Mouse (Mus musculus) limb, embryonic 10.5 days (tissue): ENCODE measurements around the gene Dgkg. TPM values are rescaled to one million over a fixed set of nuclear protein-coding genes. Genes with fewer than 3 reads are reported as not detected.

Experiments used
- DNase-seq: peaks from one replicate; pipeline ENCODE4 v3.0.0-alpha.2; 2017; ENCODE audit warnings: low spot score
- H3K27ac ChIP-seq: fragments of 300-500 bp; sonication (generic); 2 replicates; pipeline ENCODE4 v1.5.1; 2016; ENCODE audit warnings: mild to moderate bottlenecking
- H3K27me3 ChIP-seq: fragments of 300-500 bp; sonication (generic); 2 replicates; pipeline ENCODE4 v1.6.1; 2016; ENCODE audit warnings: low read depth, mild to moderate bottlenecking; ENCODE audit not compliant: poor library complexity, severe bottlenecking
- H3K36me3 ChIP-seq: fragments of 300-500 bp; sonication (generic); 2 replicates; pipeline ENCODE4 v1.6.1; 2016; ENCODE audit warnings: mild to moderate bottlenecking, moderate library complexity
- H3K4me1 ChIP-seq: fragments of 300-500 bp; sonication (generic); 2 replicates; pipeline ENCODE4 v1.6.1; 2016
- H3K4me3 ChIP-seq: fragments of 300-500 bp; sonication (generic); 2 replicates; pipeline ENCODE4 v1.5.1; 2016; ENCODE audit warnings: mild to moderate bottlenecking, moderate library complexity
- H3K9me3 ChIP-seq: fragments of 300-500 bp; sonication (generic); replicated peaks from 2 replicates; pipeline ENCODE4 v1.6.1; 2016; ENCODE audit warnings: mild to moderate bottlenecking
- WGBS: fragments of 180-500 bp; shearing (Covaris S2); methylation state at CpG from one replicate; pipeline ENCODE4 v1.1.7; 2016; 5-methylcytosine and 5-hydroxymethylcytosine counted together
- polyA plus RNA-seq: library from polyadenylated mRNA; unstranded; fragments of >200 nt; fragmentation: Nextera tagmentation; extraction: Ambion mirVana; gene quantifications from 2 replicates; pipeline ENCODE4 v1.2.1, GENCODE M21; 2016

The Dgkg gene
- polyA plus RNA-seq, 1 experiment from 2014 or later = 0.29 TPM

- WGBS = 79% methylated on average over 4 of the region's 4 CpGs
- no peaks in the 10 kb centered on the region for H3K27me3 ChIP-seq
- no peaks in the 10 kb centered on the region for H3K9me3 ChIP-seq
- peaks cover 3% of the 10 kb centered on the region; the same call in 1 of the 2 replicates for H3K4me1 ChIP-seq
- H3K27ac ChIP-seq = no peak overlapping the region
- no peak for DNase-seq
- no peaks in the 10 kb centered on the region for H3K36me3 ChIP-seq
- H3K4me3 ChIP-seq = no peak overlapping the region
Measured at GRCm38 (mm10) chr16:22493396-22493795, 163.6 kb downstream of the Dgkg start.

- 90% methylated on average over 9 of the region's 9 CpGs for WGBS
- H3K4me1 ChIP-seq = no peaks in the 10 kb centered on the region
- no peak overlapping the region for H3K27ac ChIP-seq
- H3K36me3 ChIP-seq = no peaks in the 10 kb centered on the region
- H3K27me3 ChIP-seq = no peaks in the 10 kb centered on the region
- no peak overlapping the region for H3K4me3 ChIP-seq
- no peaks in the 10 kb centered on the region for H3K9me3 ChIP-seq
- DNase-seq = no peak
Measured at GRCm38 (mm10) chr16:22491446-22492166, 165.4 kb downstream of the Dgkg start.

- no peaks in the 10 kb centered on the region for H3K4me1 ChIP-seq
- no peaks in the 10 kb centered on the region for H3K9me3 ChIP-seq
- H3K36me3 ChIP-seq = no peaks in the 10 kb centered on the region
- 90% methylated on average over 1 of the region's 1 CpGs for WGBS
- no peak for DNase-seq
- H3K27ac ChIP-seq = no peak overlapping the region
- H3K4me3 ChIP-seq = no peak overlapping the region
- H3K27me3 ChIP-seq = no peaks in the 10 kb centered on the region
Measured at GRCm38 (mm10) chr16:22483900-22484299, 173.1 kb downstream of the Dgkg start.

GRCm38 (mm10) chr16:22479322-22479721 lies 177.7 kb downstream of the Dgkg start:
- DNase-seq = no peak

GRCm38 (mm10) chr16:22471728-22472127 lies 185.3 kb downstream of the Dgkg start:
- no peak for DNase-seq

More at GRCm38 (mm10) chr16:22479322-22479721, 177.7 kb downstream of the Dgkg start:
- H3K27ac ChIP-seq = no peak overlapping the region
- no peaks in the 10 kb centered on the region for H3K27me3 ChIP-seq
- no peak overlapping the region for H3K4me3 ChIP-seq
- no peaks in the 10 kb centered on the region for H3K9me3 ChIP-seq
- H3K36me3 ChIP-seq = no peaks in the 10 kb centered on the region
- no peaks in the 10 kb centered on the region for H3K4me1 ChIP-seq
- 94% methylated on average over 8 of the region's 8 CpGs for WGBS

GRCm38 (mm10) chr16:22469385-22469784 lies 187.6 kb downstream of the Dgkg start:
- Histone ChIP-seq H3K4me1 (no peaks in the 10 kb centered on the region), H3K9me3 (no peaks in the 10 kb centered on the region), H3K36me3 (no peaks in the 10 kb centered on the region), H3K27ac (no peak overlapping the region), H3K27me3 (no peaks in the 10 kb centered on the region), H3K4me3 (no peak overlapping the region)
- DNase-seq = no peak
- 87% methylated on average over 11 of the region's 11 CpGs for WGBS

More at GRCm38 (mm10) chr16:22471728-22472127, 185.3 kb downstream of the Dgkg start:
- Histone ChIP-seq H3K27me3 (no peaks in the 10 kb centered on the region), H3K4me1 (no peaks in the 10 kb centered on the region), H3K27ac (no peak overlapping the region), H3K4me3 (no peak overlapping the region), H3K9me3 (no peaks in the 10 kb centered on the region), H3K36me3 (no peaks in the 10 kb centered on the region)
- 89% methylated on average over 2 of the region's 2 CpGs for WGBS

- WGBS = 97% methylated on average over 2 of the region's 2 CpGs
- Histone ChIP-seq H3K27ac (no peak overlapping the region), H3K4me3 (no peak overlapping the region), H3K27me3 (no peaks in the 10 kb centered on the region), H3K4me1 (no peaks in the 10 kb centered on the region), H3K9me3 (no peaks in the 10 kb centered on the region), H3K36me3 (no peaks in the 10 kb centered on the region)
- no peak for DNase-seq
Measured at GRCm38 (mm10) chr16:22467111-22467510, 189.9 kb downstream of the Dgkg start.

GRCm38 (mm10) chr16:22466381-22466780 lies 190.6 kb downstream of the Dgkg start:
- no peak overlapping the region for H3K4me3 ChIP-seq
- no peaks in the 10 kb centered on the region for H3K27me3 ChIP-seq
- DNase-seq = no peak
- no peak overlapping the region for H3K27ac ChIP-seq
- H3K36me3 ChIP-seq = no peaks in the 10 kb centered on the region
- no peaks in the 10 kb centered on the region for H3K9me3 ChIP-seq
- H3K4me1 ChIP-seq = no peaks in the 10 kb centered on the region
- 86% methylated on average over 11 of the region's 11 CpGs for WGBS

GRCm38 (mm10) chr16:22462220-22462619 lies 194.8 kb downstream of the Dgkg start:
- WGBS = 87% methylated on average over 3 of the region's 3 CpGs
- Histone ChIP-seq H3K9me3 (no peaks in the 10 kb centered on the region), H3K36me3 (no peaks in the 10 kb centered on the region), H3K4me3 (no peak overlapping the region), H3K27ac (no peak overlapping the region), H3K27me3 (no peaks in the 10 kb centered on the region), H3K4me1 (no peaks in the 10 kb centered on the region)
- DNase-seq = no peak

- H3K36me3 ChIP-seq = no peaks in the 10 kb centered on the region
- peaks cover 3% of the 10 kb centered on the region; the same call in 1 of the 2 replicates for H3K4me1 ChIP-seq
- 79% methylated on average over 6 of the region's 6 CpGs for WGBS
- no peak overlapping the region for H3K4me3 ChIP-seq
- no peaks in the 10 kb centered on the region for H3K9me3 ChIP-seq
- no peak for DNase-seq
- no peaks in the 10 kb centered on the region for H3K27me3 ChIP-seq
- H3K27ac ChIP-seq = no peak overlapping the region
Measured at GRCm38 (mm10) chr16:22461728-22462127, 195.3 kb downstream of the Dgkg start.

- Histone ChIP-seq H3K4me3 (no peak overlapping the region), H3K27ac (no peak overlapping the region), H3K4me1 (peaks cover 4% of the 10 kb centered on the region; the same call in 1 of the 2 replicates), H3K36me3 (no peaks in the 10 kb centered on the region), H3K9me3 (no peaks in the 10 kb centered on the region), H3K27me3 (no peaks in the 10 kb centered on the region)
- DNase-seq = no peak
- 74% methylated on average over 1 of the region's 1 CpGs for whole genome bisulfite sequencing
Measured at GRCm38 (mm10) chr16:22460960-22461359, 196.1 kb downstream of the Dgkg start.

- no peaks in the 10 kb centered on the region for H3K27me3 ChIP-seq
- H3K9me3 ChIP-seq = no peaks in the 10 kb centered on the region
- H3K27ac ChIP-seq = no peak overlapping the region
- H3K36me3 ChIP-seq = no peaks in the 10 kb centered on the region
- no peak for DNase-seq
- 88% methylated on average over 9 of the region's 9 CpGs for whole genome bisulfite sequencing
- H3K4me1 ChIP-seq = peaks cover 4% of the 10 kb centered on the region; the same call in 1 of the 2 replicates
- H3K4me3 ChIP-seq = no peak overlapping the region
Measured at GRCm38 (mm10) chr16:22452082-22452481, 204.9 kb downstream of the Dgkg start.

GRCm38 (mm10) chr16:22448093-22448492 lies 208.9 kb downstream of the Dgkg start:
- H3K36me3 ChIP-seq = no peaks in the 10 kb centered on the region
- no peak overlapping the region for H3K4me3 ChIP-seq
- WGBS = 85% methylated on average over 6 of the region's 6 CpGs
- no peaks in the 10 kb centered on the region for H3K27me3 ChIP-seq
- H3K4me1 ChIP-seq = peaks cover 10% of the 10 kb centered on the region
- no peaks in the 10 kb centered on the region for H3K9me3 ChIP-seq
- no peak for DNase-seq
- H3K27ac ChIP-seq = no peak overlapping the region
